Mouse (Mus musculus): Measurements from ENCODE around the gene Wfdc15a.
"Not testable (repeated sequence)": the region's sequence is repeated elsewhere in the genome, so short reads cannot be mapped to it uniquely, and the experiment has no call there.

The Wfdc15a gene

GRCm38 (mm10) chr2:164199626-164200327 is at the start of gene Wfdc15a:
Gene Wfdc15a (minus strand): TSS chr2:164200130.
- DNase-seq (ENCODE audit: low read depth, low spot score), result no peak

GRCm38 (mm10) chr2:164238366-164238765 is 38.4 kb upstream of the Wfdc15a start, which contains the start of gene Svs2:
Gene Svs2 (minus strand): TSS chr2:164238466.
- no peak for DNase-seq (ENCODE audit: low read depth, low spot score)

GRCm38 (mm10) chr2:164232671-164233070 is 32.7 kb upstream of the Wfdc15a start:
- DNase-seq (ENCODE audit: low read depth, low spot score), result no peak

- no peak for DNase-seq (ENCODE audit: low read depth, low spot score)
Measured at GRCm38 (mm10) chr2:164228361-164229070, 28.6 kb upstream of the Wfdc15a start.

GRCm38 (mm10) chr2:164221522-164221921 is 21.6 kb upstream of the Wfdc15a start, which contains the start of gene Wfdc15b:
Gene Wfdc15b (minus strand): TSS chr2:164221660.
- DNase-seq (ENCODE audit: low read depth, low spot score), result no peak

- DNase-seq (ENCODE audit: low read depth, low spot score), result no peak
Measured at GRCm38 (mm10) chr2:164219295-164219694, 19.4 kb upstream of the Wfdc15a start.

GRCm38 (mm10) chr2:164212711-164213110 is 12.8 kb upstream of the Wfdc15a start:
- DNase-seq (ENCODE audit: low read depth, low spot score), result no peak

- no peak for DNase-seq (ENCODE audit: low read depth, low spot score)
Measured at GRCm38 (mm10) chr2:164210892-164211291, 11.0 kb upstream of the Wfdc15a start.

- no peak for DNase-seq (ENCODE audit: low read depth, low spot score)
Measured at GRCm38 (mm10) chr2:164206676-164207075, 6.7 kb upstream of the Wfdc15a start.

GRCm38 (mm10) chr2:164206011-164206410 is 6.1 kb upstream of the Wfdc15a start:
- not testable (repeated sequence) for DNase-seq (ENCODE audit: low read depth, low spot score)

GRCm38 (mm10) chr2:164196700-164196990 is 3.3 kb downstream of the Wfdc15a start:
- DNase-seq (ENCODE audit: low read depth, low spot score), result no peak

- no peak for DNase-seq (ENCODE audit: low read depth, low spot score)
Measured at GRCm38 (mm10) chr2:164195971-164196699, 3.8 kb downstream of the Wfdc15a start.

- no peak for DNase-seq (ENCODE audit: low read depth, low spot score)
Measured at GRCm38 (mm10) chr2:164194959-164195630, 4.8 kb downstream of the Wfdc15a start.

- no peak for DNase-seq (ENCODE audit: low read depth, low spot score)
Measured at GRCm38 (mm10) chr2:164192279-164192678, 7.7 kb downstream of the Wfdc15a start.

GRCm38 (mm10) chr2:164190576-164190975 is 9.4 kb downstream of the Wfdc15a start, which contains the start of gene Wfdc12:
Gene Wfdc12 (minus strand): TSS chr2:164190608.
- no peak for DNase-seq (ENCODE audit: low read depth, low spot score)

- DNase-seq (ENCODE audit: low read depth, low spot score), result no peak
Measured at GRCm38 (mm10) chr2:164188722-164189121, 11.2 kb downstream of the Wfdc15a start.

GRCm38 (mm10) chr2:164184145-164184719 is 15.7 kb downstream of the Wfdc15a start:
- DNase-seq (ENCODE audit: low read depth, low spot score), result no peak

- no peak for DNase-seq (ENCODE audit: low read depth, low spot score)
Measured at GRCm38 (mm10) chr2:164183340-164183739, 16.6 kb downstream of the Wfdc15a start.

GRCm38 (mm10) chr2:164182692-164183255 is 17.2 kb downstream of the Wfdc15a start, which contains the start of gene Wfdc5:
Gene Wfdc5 (minus strand): TSS chr2:164182742.
- DNase-seq (ENCODE audit: low read depth, low spot score), result no peak

GRCm38 (mm10) chr2:164180770-164181169 is 19.2 kb downstream of the Wfdc15a start:
- no peak for DNase-seq (ENCODE audit: low read depth, low spot score)

GRCm38 (mm10) chr2:164180124-164180523 is 19.8 kb downstream of the Wfdc15a start:
- no peak for DNase-seq (ENCODE audit: low read depth, low spot score)

All from retina, postnatal 7 days (tissue).